Mouse (Mus musculus) splenic B cell, adult 2 months (primary cell): ENCODE results near the gene Eepd1.

Experiments
- DNase-seq: peaks from one replicate; pipeline ENCODE4 v3.0.0-alpha.2; 2011; ENCODE audit warnings: low read depth, low spot score
- H3K27me3 ChIP-seq: 2 replicates; pipeline ENCODE4 v1.6.1; 2012; ENCODE audit warnings: mild to moderate bottlenecking, low read length, moderate library complexity, mixed read lengths; ENCODE audit not compliant: control insufficient read depth, poor library complexity, insufficient read depth, severe bottlenecking
- H3K36me3 ChIP-seq: 2 replicates; pipeline ENCODE4 v1.6.1; 2012; ENCODE audit warnings: mild to moderate bottlenecking, low read length, moderate library complexity, mixed read lengths; ENCODE audit not compliant: control insufficient read depth, poor library complexity, insufficient read depth, severe bottlenecking

The Eepd1 gene

DNA sequence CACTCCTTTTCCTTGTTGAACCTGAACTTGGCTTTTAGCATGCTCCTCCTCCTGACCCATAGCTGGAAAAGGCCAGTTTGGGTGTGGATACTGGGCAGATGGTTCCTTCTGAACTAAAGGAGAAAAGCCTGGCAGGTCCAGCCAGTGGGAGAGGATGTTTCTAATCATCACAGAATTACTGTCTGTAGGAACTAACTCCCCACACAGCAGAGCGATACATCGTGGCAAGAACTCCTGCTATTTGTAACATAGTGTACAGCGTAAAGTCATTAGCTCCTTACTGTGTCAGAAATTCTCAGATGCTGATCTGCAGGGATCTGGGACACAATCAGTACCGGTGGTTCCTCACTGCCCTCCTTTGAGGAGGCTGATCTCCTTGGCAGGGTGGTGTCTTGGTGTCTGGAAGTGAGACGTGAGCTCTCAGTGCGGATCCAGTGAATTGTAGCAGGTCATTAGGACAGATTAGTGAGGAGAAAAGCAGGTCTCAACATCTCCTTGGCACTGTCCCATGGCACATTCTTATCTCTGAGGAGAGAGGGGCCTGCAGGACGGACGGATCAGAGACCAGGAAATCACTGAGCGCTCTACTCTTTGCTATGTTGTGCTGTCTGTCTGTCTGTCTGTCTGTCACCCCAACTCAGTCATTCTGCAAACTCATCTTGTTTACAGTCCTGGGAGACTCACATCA, 2.7 kb downstream of the Eepd1 start:
- H3K36me3 ChIP-seq = no peaks in the 10 kb centered on the region
- no peak for DNase-seq
- no peaks in the 10 kb centered on the region for H3K27me3 ChIP-seq

DNA sequence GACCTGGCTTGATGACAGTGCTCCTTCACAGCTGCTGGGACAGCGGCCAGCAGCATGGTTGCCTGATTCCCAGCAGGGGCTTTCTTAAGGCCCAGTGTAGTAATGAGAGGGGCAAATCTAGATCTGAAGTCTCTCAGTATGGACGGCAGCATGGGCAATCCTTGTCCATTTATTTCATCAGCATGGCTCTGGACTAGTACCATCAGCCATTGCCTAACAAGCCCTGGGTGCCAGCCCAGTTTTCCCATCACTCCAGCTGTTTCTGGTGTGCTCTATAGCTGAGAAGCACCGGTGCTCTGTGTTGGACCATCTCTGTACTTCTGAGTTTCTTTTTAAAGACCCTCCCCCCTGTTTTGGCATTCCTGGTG, 3.3 kb downstream of the Eepd1 start:
- H3K36me3 ChIP-seq = no peaks in the 10 kb centered on the region
- H3K27me3 ChIP-seq = no peaks in the 10 kb centered on the region
- DNase-seq = no peak

DNA sequence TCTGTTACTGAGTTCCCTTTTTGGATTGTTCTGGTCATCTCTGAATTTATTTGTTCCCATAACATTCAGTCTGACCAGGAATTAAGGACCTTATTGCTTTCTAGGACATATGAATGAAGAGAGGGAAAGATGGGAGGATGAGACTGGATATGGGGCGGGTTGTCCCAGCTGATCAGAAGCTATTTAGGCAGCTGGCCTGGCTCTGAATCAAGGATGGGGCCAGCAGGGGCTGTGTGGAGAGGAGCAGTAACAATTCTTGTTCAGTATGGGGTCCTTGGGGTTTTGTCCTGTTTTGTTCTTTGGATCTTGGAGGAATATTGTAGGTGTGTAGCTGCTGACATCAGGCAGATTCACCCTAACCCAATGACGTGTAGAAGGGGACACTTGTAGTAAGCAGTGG, 3.7 kb downstream of the Eepd1 start:
- no peaks in the 10 kb centered on the region for H3K27me3 ChIP-seq
- DNase-seq = no peak
- H3K36me3 ChIP-seq = no peaks in the 10 kb centered on the region

DNA sequence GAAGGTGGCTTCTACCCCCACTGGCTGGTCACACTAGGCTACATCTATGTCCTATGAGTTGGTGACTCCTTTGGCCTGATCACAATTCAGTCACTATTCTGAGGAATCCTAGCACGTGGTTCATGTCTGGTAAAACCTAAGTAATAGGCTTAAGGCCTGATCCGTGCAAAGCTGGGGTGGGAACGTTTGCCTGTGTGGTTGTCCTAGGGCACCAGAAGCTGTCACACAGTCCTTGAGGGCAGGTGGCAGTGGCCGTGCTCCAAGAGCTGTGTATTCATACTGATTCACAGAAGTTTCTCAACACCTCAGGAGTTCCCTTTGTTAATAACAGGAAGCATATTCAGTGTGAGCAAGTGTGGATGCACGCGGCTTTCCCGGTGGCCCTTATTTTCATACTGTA, 4.1 kb downstream of the Eepd1 start:
- DNase-seq = no peak
- H3K27me3 ChIP-seq = no peaks in the 10 kb centered on the region

DNA sequence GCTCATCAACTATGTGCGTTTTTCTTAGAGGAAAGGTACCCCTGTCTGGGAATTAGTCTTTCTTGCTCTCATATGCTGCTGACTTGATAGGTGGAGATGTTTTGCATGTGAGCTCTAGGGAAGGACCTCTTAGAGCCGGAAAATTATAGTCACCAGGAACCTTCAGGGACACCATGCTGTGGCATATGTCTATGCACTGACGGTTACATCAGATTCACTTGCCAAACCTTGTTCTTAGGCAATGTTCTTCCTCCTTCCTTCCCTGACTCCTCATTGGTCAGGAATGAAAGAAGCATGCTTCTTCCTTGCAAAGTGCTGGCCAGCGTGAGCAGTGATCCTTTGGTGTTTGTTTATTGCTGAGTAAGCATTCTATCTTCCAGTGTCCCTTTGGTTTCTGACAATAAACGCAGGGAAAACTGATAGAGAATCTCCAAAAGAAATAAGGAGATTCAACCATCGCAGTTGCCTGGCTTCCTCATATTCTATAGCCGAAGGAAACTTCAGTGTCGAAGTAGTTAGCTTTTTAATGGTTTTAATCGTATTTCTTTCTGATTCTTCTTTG, 5.0 kb downstream of the Eepd1 start:
- Histone ChIP-seq H3K36me3 (no peaks in the 10 kb centered on the region), H3K27me3 (no peaks in the 10 kb centered on the region)
- DNase-seq = no peak

More for the DNA sequence above, 4.1 kb downstream of the Eepd1 start:
- no peaks in the 10 kb centered on the region for H3K36me3 ChIP-seq

DNA sequence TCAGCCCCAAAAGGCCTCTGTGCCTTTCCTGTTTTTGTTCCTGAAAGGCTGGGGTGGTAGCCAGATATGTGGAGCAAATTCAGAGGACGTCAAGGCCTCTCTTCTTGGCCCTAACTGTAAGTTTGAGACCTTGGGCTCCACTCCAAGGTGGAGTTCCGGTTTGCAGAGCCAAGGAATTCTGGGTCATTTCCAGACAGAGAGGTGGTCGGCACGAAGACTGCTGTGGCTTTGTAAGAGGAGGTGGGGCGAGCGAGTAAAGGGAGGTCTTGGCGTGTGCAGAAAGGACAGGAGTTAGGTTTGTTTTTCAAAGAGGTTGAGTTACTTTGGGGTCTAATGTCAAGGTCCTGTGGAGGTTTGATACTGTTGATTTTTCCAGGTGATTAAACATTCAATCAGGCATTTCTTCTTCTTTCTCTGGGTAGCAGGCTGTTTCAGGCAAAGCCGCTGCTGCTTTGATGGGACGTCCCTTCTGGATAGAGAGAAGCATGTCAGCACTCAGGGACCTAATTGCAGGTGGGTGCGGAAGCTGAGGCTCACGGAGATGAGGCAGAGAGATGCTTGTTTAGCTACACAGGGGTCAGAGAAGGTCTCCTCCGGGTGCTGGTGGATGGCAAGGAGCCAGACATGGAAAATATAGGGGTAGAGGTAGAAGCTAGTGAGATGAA, 6.2 kb downstream of the Eepd1 start:
- no peaks in the 10 kb centered on the region for H3K27me3 ChIP-seq
- no peak for DNase-seq
- H3K36me3 ChIP-seq = no peaks in the 10 kb centered on the region

DNA sequence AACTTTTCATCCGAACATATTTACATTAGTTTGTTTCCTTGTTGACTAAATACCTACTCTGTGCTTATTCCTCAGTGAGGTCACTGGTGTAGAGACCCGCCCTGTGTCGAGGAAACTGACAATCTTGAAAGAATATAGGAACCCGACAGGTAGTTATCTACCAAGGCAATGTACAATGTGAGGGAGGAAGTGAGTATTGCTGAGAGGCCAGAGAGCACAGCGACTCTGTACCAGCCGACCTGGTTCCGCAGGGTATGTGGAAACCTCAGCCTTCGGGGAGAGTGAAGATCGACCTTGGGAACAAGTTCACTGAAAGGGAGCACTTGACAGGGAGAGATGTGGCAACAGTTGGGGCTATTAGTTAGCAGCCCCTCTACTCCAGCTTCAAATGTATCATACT, 7.2 kb downstream of the Eepd1 start:
- DNase-seq = no peak
- no peaks in the 10 kb centered on the region for H3K27me3 ChIP-seq
- no peaks in the 10 kb centered on the region for H3K36me3 ChIP-seq

DNA sequence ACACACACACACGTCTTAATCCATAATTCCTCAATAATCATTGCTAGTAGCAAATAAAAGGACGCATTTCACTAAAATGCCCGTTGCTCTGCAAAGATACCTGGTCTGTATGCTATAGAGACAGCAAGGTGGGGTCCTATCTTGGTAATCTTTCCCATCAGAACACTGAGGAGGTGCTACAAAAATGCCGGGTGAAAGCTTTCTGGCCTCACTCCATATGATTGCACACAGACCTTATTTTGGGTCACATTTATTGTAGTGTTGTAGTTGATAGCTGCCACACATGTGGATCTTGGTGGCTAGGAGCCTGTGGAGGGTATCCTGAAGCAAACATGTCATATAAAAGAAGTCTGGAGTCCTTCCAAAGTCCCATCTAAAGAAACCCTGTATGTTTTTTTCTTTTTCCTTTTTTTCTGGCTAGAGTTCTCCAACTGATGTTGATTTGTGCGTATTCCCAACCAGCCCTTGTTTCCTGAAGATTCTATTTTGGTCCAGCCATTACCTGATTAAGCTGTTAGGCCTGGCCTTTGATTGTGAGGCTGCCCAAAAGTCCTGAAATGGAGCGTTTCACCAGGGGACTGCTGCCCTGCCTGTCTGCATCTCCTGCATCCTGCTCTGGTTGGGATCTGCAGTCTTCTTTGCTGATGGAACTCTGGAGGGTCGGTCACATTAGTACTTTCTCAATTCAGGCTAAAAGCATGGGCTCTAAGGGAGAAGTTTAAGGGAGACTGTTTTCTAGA, 8.0 kb downstream of the Eepd1 start:
- Histone ChIP-seq H3K27me3 (no peaks in the 10 kb centered on the region), H3K36me3 (no peaks in the 10 kb centered on the region)
- no peak for DNase-seq

DNA sequence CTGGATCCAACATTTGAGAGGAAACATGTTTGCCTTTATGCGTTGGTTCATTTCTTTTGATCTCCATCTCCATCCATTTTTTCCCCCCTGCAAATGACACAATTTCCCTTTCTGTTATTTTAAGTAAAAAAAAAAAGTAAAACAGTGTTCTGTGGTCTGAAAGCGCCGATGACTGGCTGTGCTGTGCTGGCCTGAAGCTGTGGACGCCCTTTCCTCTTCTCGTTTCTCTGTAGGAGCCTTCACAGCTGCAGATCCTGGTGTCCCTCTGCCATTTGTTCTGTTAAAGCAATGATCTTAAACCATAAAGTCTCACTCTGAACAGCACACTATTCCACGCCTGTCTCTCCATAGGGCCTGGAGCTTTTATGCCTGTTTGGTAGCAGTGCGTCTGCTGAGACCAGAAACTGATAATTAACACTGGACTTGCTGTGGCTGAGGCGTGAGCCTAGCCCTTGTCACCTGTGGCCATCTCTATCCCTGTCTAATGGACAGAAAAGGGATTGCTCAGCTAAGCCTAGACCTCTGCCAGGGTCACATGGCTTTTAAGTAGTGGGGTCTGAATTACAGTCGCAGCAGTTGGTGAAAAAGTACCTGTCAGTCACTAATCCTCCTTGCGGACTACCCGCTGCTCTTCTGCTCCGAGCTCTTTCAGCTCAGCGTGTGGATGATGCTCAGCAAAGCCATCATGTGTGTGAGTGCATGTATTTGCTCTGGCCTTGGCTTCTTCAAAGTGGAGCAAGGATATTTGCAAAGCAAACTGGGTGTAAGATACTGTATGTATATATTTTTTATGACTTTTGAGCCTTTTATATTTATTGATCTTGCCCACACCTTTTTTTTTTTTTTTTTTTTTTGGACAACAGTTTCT, 9.2 kb downstream of the Eepd1 start:
- Histone ChIP-seq H3K36me3 (no peaks in the 10 kb centered on the region), H3K27me3 (no peaks in the 10 kb centered on the region)
- no peak for DNase-seq

DNA sequence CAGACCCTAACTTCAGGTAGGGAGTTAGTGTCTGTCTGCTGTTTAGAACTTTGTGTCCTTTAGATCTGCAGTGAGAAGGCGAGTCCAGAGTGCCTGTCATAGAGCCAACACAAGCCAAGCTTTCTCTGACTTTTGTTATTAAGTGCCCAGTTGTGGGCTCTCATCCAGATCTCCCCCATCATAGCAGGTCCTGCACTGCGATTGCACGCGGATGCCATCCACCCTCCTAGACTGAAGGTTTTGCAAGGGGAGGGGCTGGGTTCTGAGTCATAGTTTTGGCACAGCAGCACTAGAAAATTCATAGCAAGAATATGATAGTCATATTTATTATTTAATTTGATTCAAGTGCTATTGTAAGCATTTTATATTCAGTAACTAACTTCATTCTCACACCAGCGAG, 12.6 kb downstream of the Eepd1 start:
- H3K36me3 ChIP-seq = no peaks in the 10 kb centered on the region
- no peak for DNase-seq
- no peaks in the 10 kb centered on the region for H3K27me3 ChIP-seq

DNA sequence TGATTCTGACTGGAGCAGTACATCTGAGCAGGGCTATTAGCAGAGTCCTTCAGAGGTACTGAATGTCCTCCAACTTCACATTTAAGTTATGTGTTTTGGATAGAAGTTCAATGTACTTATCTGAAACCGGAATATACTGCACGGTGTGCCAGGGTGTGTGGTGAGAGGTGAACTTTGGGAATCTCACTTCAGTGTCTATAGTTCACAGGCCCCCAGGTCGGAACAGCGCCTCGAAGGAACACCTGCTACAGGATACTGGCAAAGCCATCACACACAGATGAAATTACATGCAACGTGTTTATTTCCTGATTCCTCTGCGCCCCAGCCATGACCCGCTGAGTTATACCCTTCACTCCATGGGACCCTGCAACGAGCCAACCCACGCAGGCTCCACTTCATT, 14.3 kb downstream of the Eepd1 start:
- DNase-seq = no peak
- Histone ChIP-seq H3K27me3 (no peaks in the 10 kb centered on the region), H3K36me3 (no peaks in the 10 kb centered on the region)

DNA sequence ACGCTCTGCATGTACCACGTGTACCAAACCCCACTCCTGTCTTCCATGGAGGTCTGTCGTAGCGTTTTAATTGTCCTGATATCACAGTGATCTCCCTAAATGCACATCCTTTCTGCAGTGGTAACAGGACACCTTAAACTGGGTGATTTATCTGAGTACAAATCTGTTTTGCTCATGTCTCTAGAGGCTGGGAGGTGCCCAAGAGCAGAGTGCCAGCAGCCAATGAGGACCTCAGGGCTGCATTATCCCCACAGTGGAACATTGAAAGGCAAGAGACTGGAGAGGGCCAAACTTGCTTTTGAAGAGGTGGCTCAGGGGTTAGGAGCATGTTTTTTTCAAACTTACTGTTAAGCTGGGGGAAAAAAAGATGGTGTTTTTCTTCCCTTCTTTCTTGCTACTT, 14.8 kb downstream of the Eepd1 start:
- Histone ChIP-seq H3K36me3 (no peaks in the 10 kb centered on the region), H3K27me3 (no peaks in the 10 kb centered on the region)
- DNase-seq = no peak

DNA sequence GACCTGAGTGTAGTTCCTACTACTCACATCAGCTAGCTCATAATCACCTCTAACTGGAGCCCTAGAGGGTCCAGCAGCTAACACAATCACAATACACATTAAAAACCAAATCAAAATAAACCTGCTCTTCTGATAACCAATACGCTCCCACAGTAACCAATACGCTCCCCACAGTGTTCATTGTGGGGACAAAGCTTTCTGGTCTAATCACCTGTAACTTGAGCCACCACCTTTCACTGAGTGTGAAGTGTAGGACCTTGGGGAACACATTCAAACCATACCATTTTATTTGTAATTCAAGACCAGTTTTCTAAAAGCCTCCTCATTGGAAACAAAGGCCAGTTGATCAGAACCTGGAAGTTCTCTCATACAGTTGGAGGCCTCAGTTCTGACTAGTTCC, 15.4 kb downstream of the Eepd1 start:
- Histone ChIP-seq H3K27me3 (no peaks in the 10 kb centered on the region), H3K36me3 (no peaks in the 10 kb centered on the region)
- no peak for DNase-seq

DNA sequence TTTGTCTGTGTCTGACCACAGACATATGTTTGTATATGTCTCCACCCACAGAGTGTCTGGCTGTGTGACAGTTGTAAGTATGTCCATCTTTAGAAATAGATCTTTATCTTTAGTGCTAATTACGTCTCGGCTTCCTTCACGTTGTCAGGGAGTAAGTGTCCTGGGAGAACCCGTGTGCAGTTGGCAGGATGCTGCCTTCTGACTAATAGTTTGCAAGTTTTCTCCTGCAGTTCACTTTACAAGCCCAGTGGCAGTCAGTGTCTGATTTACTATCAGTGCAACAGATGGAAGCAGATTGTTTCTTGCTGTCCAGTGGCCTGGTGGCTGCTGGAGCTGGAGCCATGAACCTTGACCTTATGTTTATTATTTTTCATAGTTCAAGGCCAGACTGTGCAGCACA, 17.4 kb downstream of the Eepd1 start:
- Histone ChIP-seq H3K36me3 (no peaks in the 10 kb centered on the region), H3K27me3 (no peaks in the 10 kb centered on the region; the same call in 1 of the 2 replicates)
- no peak for DNase-seq
